Mouse (Mus musculus) intestine, postnatal 0 days (tissue): ENCODE results near the gene Gm20897. TPM values are rescaled to one million over a fixed set of nuclear protein-coding genes. Genes with fewer than 3 reads are reported as not detected.
"Not testable (repeated sequence)": the region's sequence is repeated elsewhere in the genome, so short reads cannot be mapped to it uniquely, and the experiment has no call there.

Experiments
- ATAC-seq: fragments of 200-750 bp; cut with Nextera tagmentation; 2 replicates; pipeline ENCODE4 v1.8.0; 2017; ENCODE audit warnings: mild to moderate bottlenecking, moderate TSS enrichment, moderate library complexity
- H3K27ac ChIP-seq: fragments of 300-500 bp; sonication (generic); 2 replicates; pipeline ENCODE4 v1.5.1; 2014; ENCODE audit warnings: mild to moderate bottlenecking, low read depth, low read length, moderate library complexity
- H3K27me3 ChIP-seq: fragments of 300-500 bp; sonication (generic); replicated peaks from 2 replicates; pipeline ENCODE4 v1.6.1; 2014; ENCODE audit warnings: low read length, mixed read lengths; ENCODE audit not compliant: control insufficient read depth, insufficient read depth
- H3K36me3 ChIP-seq: fragments of 300-500 bp; sonication (generic); 2 replicates; pipeline ENCODE4 v1.6.1; 2014; ENCODE audit warnings: mild to moderate bottlenecking, moderate library complexity; ENCODE audit not compliant: control insufficient read depth, insufficient read depth
- H3K4me1 ChIP-seq: fragments of 300-500 bp; sonication (generic); replicated peaks from 2 replicates; pipeline ENCODE4 v1.6.1; 2014; ENCODE audit warnings: antibody characterized with exemption, low read length, mixed read lengths; ENCODE audit not compliant: control insufficient read depth, insufficient read depth
- H3K4me2 ChIP-seq: fragments of 300-500 bp; sonication (generic); replicated peaks from 2 replicates; pipeline ENCODE4 v1.6.1; 2014; ENCODE audit warnings: low read depth, mild to moderate bottlenecking, moderate library complexity
- H3K4me3 ChIP-seq: fragments of 300-500 bp; sonication (generic); 2 replicates; pipeline ENCODE4 v1.5.1; 2014; ENCODE audit warnings: low read depth, low read length
- H3K9ac ChIP-seq: fragments of 300-500 bp; sonication (generic); 2 replicates; pipeline ENCODE4 v1.6.1; 2014; ENCODE audit warnings: mild to moderate bottlenecking, low read depth, low read length
- H3K9me3 ChIP-seq: fragments of 300-500 bp; sonication (generic); 2 replicates; pipeline ENCODE4 v1.6.1; 2016; ENCODE audit warnings: mixed run types; ENCODE audit not compliant: control insufficient read depth
- WGBS: fragments of 180-500 bp; shearing (Covaris S2); extraction: QIAGEN DNeasy Blood & Tissue Kit; methylation state at CpG from one replicate; pipeline ENCODE4 v1.1.7; 2014; 5-methylcytosine and 5-hydroxymethylcytosine counted together
- polyA plus RNA-seq: library from polyadenylated mRNA; unstranded; fragments of >200 nt; fragmentation: Nextera tagmentation; extraction: Ambion mirVana; gene quantifications from 2 replicates; pipeline ENCODE4 v1.2.1, GENCODE M21; 2015

Gm20897 gene
- not detected in 2 replicates for polyA plus RNA-seq

DNA sequence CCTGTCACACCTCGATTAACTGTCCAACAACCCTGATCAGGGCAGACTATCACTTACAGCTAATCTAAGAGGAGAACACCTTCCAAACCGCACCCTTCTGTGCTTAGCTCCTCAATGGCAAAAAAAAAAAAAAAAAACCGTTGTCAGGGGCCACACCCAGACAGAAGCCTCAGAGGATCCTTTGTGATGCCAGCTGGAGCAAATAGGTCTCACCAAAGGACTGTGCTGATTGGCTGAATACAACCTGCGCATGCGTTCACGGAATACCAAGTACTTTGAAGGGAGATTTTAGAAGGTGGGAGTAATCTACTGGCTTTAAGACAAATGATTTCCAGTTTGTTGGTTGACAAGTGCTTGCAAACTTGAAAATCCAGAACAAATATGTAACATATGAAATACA, at the start of gene Gm20897:
TSS of gene Gm20897 (minus strand) at position 101 of the 400 bp plus-strand sequence.
- not testable (repeated sequence) for H3K9me3 ChIP-seq, H3K9ac ChIP-seq, H3K4me3 ChIP-seq, H3K36me3 ChIP-seq, H3K27me3 ChIP-seq, H3K4me2 ChIP-seq, H3K4me1 ChIP-seq, H3K27ac ChIP-seq, ATAC-seq
- WGBS = 100% methylated on average over 2 of the region's 6 CpGs

Other genes with a start within 250 kb of the Gm20897 start
- not detected in 2 replicates for gene Gm21732, start 73.5 kb upstream of the Gm20897 start, polyA plus RNA-seq